Mouse (Mus musculus): Measurements from ENCODE around the gene Krtap11-1. TPM values are rescaled to one million over a fixed set of nuclear protein-coding genes. Genes with fewer than 3 reads are reported as not detected.

Gene Krtap11-1
- total and polyA plus RNA-seq, 3 experiments: not detected

DNA sequence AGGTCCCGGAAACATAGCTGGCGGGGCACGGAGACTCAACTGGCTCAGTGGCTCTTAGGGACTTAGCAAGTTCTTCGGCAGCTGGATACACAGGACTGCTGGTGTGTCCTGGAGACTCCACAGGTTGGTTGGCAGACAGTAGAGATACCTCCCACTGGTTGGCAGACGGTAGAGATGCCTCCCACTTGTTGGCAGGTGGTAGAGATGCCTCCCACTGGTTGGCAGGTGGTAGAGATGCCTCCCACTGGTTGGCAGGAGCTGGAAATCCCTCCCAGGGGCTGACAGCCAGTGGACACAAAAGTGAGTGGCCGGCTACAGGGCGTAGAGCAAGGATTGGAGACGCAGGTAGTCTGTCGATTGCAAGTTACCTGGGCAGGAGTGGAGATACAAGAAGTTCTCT is 467 bp downstream of the Krtap11-1 start:
- no peak overlapping the region for H3K9ac ChIP-seq (ENCODE audit: control insufficient read depth, low read depth, low read length, poor library complexity, severe bottlenecking)
- H3K4me1 ChIP-seq (ENCODE audit: control insufficient read depth in 1 of 2, insufficient read depth in 2 of 2, low read length in 2 of 2): no peaks in the 10 kb centered on the region
- no peaks in the 10 kb centered on the region for H3K36me3 ChIP-seq (ENCODE audit: control insufficient read depth in 1 of 2, insufficient read depth in 2 of 2, low read length in 2 of 2)
- H3K79me2 ChIP-seq (ENCODE audit: control insufficient read depth, insufficient read depth, low read length, poor library complexity): no peaks in the 10 kb centered on the region
- no peak for DNase-seq (ENCODE audit: low read depth, low spot score)
- TF ChIP-seq POLR2AphosphoS2 (IDR thresholded peaks at IDR 0.05; ENCODE audit: low read length): no peak
- TF ChIP-seq ZMIZ1 (IDR thresholded peaks at IDR 0.05; ENCODE audit: low read depth, low read length): no peak
- no peak for TF ChIP-seq CHD1 (IDR thresholded peaks at IDR 0.05; ENCODE audit: low read depth, low read length)
- TF ChIP-seq MAFK (IDR thresholded peaks at IDR 0.05; ENCODE audit: borderline replicate concordance, low read depth, low read length): no peak
- TF ChIP-seq KAT2A (conservative IDR thresholded peaks at IDR 0.05; ENCODE audit: low read depth, low read length): no peak
- TF ChIP-seq MAZ (IDR thresholded peaks at IDR 0.05; ENCODE audit: low read depth, low read length): no peak
- TF ChIP-seq ZKSCAN1 (IDR thresholded peaks at IDR 0.05; ENCODE audit: low read depth, low read length): no peak
- TF ChIP-seq ELF1 (IDR thresholded peaks at IDR 0.05; ENCODE audit: low read depth, low read length): no peak
- TF ChIP-seq GABPA (IDR thresholded peaks at IDR 0.05; ENCODE audit: low read depth, low read length): no peak
- no peak for TF ChIP-seq POLR2A (IDR thresholded peaks at IDR 0.05; ENCODE audit: control insufficient read depth in 1 of 2, insufficient read depth in 1 of 2, low read depth in 1 of 2, low read length in 2 of 2, poor library complexity in 1 of 2)
- no peak for TF ChIP-seq CTCF (IDR thresholded peaks at IDR 0.05 in 2 of 3, conservative IDR thresholded peaks at IDR 0.05 in 1 of 3; ENCODE audit: control insufficient read depth in 1 of 3, insufficient read depth in 1 of 3, low read depth in 2 of 3, low read length in 3 of 3, poor library complexity in 1 of 3, severe bottlenecking in 1 of 3)
- no peak for TF ChIP-seq UBTF (IDR thresholded peaks at IDR 0.05; ENCODE audit: borderline replicate concordance, insufficient read depth, low read depth, low read length)
- H3K9me3 ChIP-seq (replicated peaks; ENCODE audit: insufficient read depth, low read length): no peaks in the 10 kb centered on the region
- H3K4me3 ChIP-seq (ENCODE audit: control insufficient read depth in 1 of 2, insufficient read depth in 1 of 2, low read depth in 2 of 2, low read length in 2 of 2): no peak overlapping the region
- no peaks in the 10 kb centered on the region for H3K27me3 ChIP-seq (ENCODE audit: control insufficient read depth in 1 of 2, insufficient read depth in 2 of 2, low read length in 2 of 2)
- H3K27ac ChIP-seq (ENCODE audit: control insufficient read depth, low read depth, low read length): no peak overlapping the region

DNA sequence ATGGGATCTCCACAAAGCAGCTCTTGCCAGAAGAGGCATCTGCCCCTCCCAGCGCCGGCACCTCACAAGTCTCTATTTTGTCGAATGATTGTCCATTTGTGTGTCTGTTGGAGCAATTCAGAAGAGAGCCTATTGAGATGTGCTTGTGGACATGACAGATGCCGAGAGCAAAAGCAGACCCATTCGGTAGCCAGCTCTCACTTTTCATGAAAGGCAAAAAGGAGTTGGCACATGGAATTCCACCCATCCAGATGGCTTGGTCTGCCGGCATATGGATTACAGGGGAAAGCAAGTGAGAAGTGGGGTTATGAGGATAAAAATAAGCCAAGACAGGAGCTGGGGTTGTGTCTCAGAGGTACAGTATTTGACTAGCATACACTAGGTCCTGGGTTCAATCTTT is 1.8 kb downstream of the Krtap11-1 start:
- H3K9me3 ChIP-seq (replicated peaks; ENCODE audit: insufficient read depth, low read length): no peaks in the 10 kb centered on the region
- H3K79me2 ChIP-seq (ENCODE audit: control insufficient read depth, insufficient read depth, low read length, poor library complexity): no peaks in the 10 kb centered on the region
- H3K27ac ChIP-seq (ENCODE audit: control insufficient read depth, low read depth, low read length): no peak overlapping the region
- no peaks in the 10 kb centered on the region for H3K4me1 ChIP-seq (ENCODE audit: control insufficient read depth in 1 of 2, insufficient read depth in 2 of 2, low read length in 2 of 2)
- DNase-seq (ENCODE audit: low read depth, low spot score): no peak
- no peaks in the 10 kb centered on the region for H3K36me3 ChIP-seq (ENCODE audit: control insufficient read depth in 1 of 2, insufficient read depth in 2 of 2, low read length in 2 of 2)
- H3K27me3 ChIP-seq (ENCODE audit: control insufficient read depth in 1 of 2, insufficient read depth in 2 of 2, low read length in 2 of 2): no peaks in the 10 kb centered on the region
- no peak overlapping the region for H3K4me3 ChIP-seq (ENCODE audit: control insufficient read depth in 1 of 2, insufficient read depth in 1 of 2, low read depth in 2 of 2, low read length in 2 of 2)
- no peak for TF ChIP-seq USF2 (IDR thresholded peaks at IDR 0.05; ENCODE audit: borderline replicate concordance in 1 of 2, insufficient read depth in 1 of 2, low read depth in 1 of 2, low read length in 2 of 2)
- TF ChIP-seq TAL1 (IDR thresholded peaks at IDR 0.05; ENCODE audit: low read length): no peak
- no peak overlapping the region for H3K9ac ChIP-seq (ENCODE audit: control insufficient read depth, low read depth, low read length, poor library complexity, severe bottlenecking)

DNA sequence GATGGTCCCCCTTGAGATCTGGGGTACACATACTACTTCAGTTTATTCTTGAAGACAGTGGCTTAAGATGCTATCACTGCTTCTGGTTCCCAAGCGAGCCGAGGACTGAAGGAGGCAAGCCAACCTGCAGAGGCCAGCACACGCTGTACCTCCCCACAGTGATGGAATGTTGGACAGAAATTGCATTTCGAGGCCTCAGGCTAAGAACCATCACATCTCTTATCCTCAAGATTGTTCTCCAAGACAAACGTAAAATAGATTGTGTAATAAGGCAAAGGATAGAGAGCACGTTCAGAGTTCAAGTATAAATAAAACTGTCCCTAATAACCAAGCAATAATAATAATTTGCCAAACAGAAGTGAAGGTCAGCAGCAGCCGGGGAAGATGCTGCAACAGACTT is 2.8 kb downstream of the Krtap11-1 start:
- no peak for DNase-seq (ENCODE audit: low read depth, low spot score)
- H3K27me3 ChIP-seq (ENCODE audit: control insufficient read depth in 1 of 2, insufficient read depth in 2 of 2, low read length in 2 of 2): no peaks in the 10 kb centered on the region
- H3K27ac ChIP-seq (ENCODE audit: control insufficient read depth, low read depth, low read length): no peak overlapping the region
- TF ChIP-seq GATA1 (IDR thresholded peaks at IDR 0.05; ENCODE audit: low read depth, low read length) (no peak), ZKSCAN1 (IDR thresholded peaks at IDR 0.05; ENCODE audit: low read depth, low read length) (no peak), ZNF384 (IDR thresholded peaks at IDR 0.05; ENCODE audit: low read depth, low read length) (no peak), USF1 (IDR thresholded peaks at IDR 0.05; ENCODE audit: low read depth, low read length) (no peak), MAFK (IDR thresholded peaks at IDR 0.05; ENCODE audit: borderline replicate concordance, low read depth, low read length) (no peak), ETS1 (IDR thresholded peaks at IDR 0.05; ENCODE audit: low read depth, low read length) (no peak), EP300 (IDR thresholded peaks at IDR 0.05; ENCODE audit: low read depth in 1 of 2, low read length in 2 of 2) (no peak), MYB (IDR thresholded peaks at IDR 0.05; ENCODE audit: low read depth, low read length) (no peak), UBTF (IDR thresholded peaks at IDR 0.05; ENCODE audit: borderline replicate concordance, insufficient read depth, low read depth, low read length) (no peak)
- H3K79me2 ChIP-seq (ENCODE audit: control insufficient read depth, insufficient read depth, low read length, poor library complexity): no peaks in the 10 kb centered on the region
- H3K9me3 ChIP-seq (replicated peaks; ENCODE audit: insufficient read depth, low read length): no peaks in the 10 kb centered on the region
- H3K36me3 ChIP-seq (ENCODE audit: control insufficient read depth in 1 of 2, insufficient read depth in 2 of 2, low read length in 2 of 2): no peaks in the 10 kb centered on the region
- no peak overlapping the region for H3K9ac ChIP-seq (ENCODE audit: control insufficient read depth, low read depth, low read length, poor library complexity, severe bottlenecking)
- H3K4me1 ChIP-seq (ENCODE audit: control insufficient read depth in 1 of 2, insufficient read depth in 2 of 2, low read length in 2 of 2): no peaks in the 10 kb centered on the region
- H3K4me3 ChIP-seq (ENCODE audit: control insufficient read depth in 1 of 2, insufficient read depth in 1 of 2, low read depth in 2 of 2, low read length in 2 of 2): no peak overlapping the region

All from MEL (cell line).